Mouse (Mus musculus): Measurements from ENCODE around the gene Vgf.

The Vgf gene

GRCm38 (mm10) chr5:137026092-137026491 lies at the start of gene Vgf:
Vgf (plus strand) TSS chr5:137026392.
- no peak for ATAC-seq (ENCODE audit: low TSS enrichment)

- ATAC-seq (ENCODE audit: low TSS enrichment) = no peak
These were observed 48.4 kb upstream of the Vgf start for GRCm38 (mm10) chr5:136977769-136978168.

- no peak for ATAC-seq (ENCODE audit: low TSS enrichment)
These were observed 46.4 kb upstream of the Vgf start for GRCm38 (mm10) chr5:136979762-136980161.

- no peak for ATAC-seq (ENCODE audit: low TSS enrichment)
These were observed 45.2 kb upstream of the Vgf start for GRCm38 (mm10) chr5:136980974-136981373.

- ATAC-seq (ENCODE audit: low TSS enrichment) = no peak
These were observed 43.8 kb upstream of the Vgf start for GRCm38 (mm10) chr5:136982338-136982930.

- no peak for ATAC-seq (ENCODE audit: low TSS enrichment)
These were observed 41.4 kb upstream of the Vgf start for GRCm38 (mm10) chr5:136984828-136985227.

GRCm38 (mm10) chr5:136986695-136987137 lies 39.5 kb upstream of the Vgf start, which contains the start of gene Plod3:
Plod3 (plus strand) TSS chr5:136987019.
- ATAC-seq (ENCODE audit: low TSS enrichment) = peak; percentile 92

- peak; percentile 51 for ATAC-seq (ENCODE audit: low TSS enrichment)
These were observed 38.9 kb upstream of the Vgf start for GRCm38 (mm10) chr5:136987138-136987933.

GRCm38 (mm10) chr5:136987934-136988271 lies 38.3 kb upstream of the Vgf start, which contains the start of gene Znhit1:
Znhit1 (minus strand) TSS chr5:136988021.
- ATAC-seq (ENCODE audit: low TSS enrichment) = no peak

GRCm38 (mm10) chr5:136988420-136988819 lies 37.8 kb upstream of the Vgf start:
- no peak for ATAC-seq (ENCODE audit: low TSS enrichment)

- no peak for ATAC-seq (ENCODE audit: low TSS enrichment)
These were observed 36.4 kb upstream of the Vgf start for GRCm38 (mm10) chr5:136989801-136990200.

GRCm38 (mm10) chr5:136999449-136999848 lies 26.7 kb upstream of the Vgf start:
- ATAC-seq (ENCODE audit: low TSS enrichment) = no peak

GRCm38 (mm10) chr5:137000612-137001011 lies 25.6 kb upstream of the Vgf start:
- ATAC-seq (ENCODE audit: low TSS enrichment) = no peak

GRCm38 (mm10) chr5:137007276-137007675 lies 18.9 kb upstream of the Vgf start:
- ATAC-seq (ENCODE audit: low TSS enrichment) = no peak

GRCm38 (mm10) chr5:137009988-137010387 lies 16.2 kb upstream of the Vgf start:
- no peak; the same call in 1 of the 2 replicates for ATAC-seq (ENCODE audit: low TSS enrichment)

- no peak for ATAC-seq (ENCODE audit: low TSS enrichment)
These were observed 13.7 kb upstream of the Vgf start for GRCm38 (mm10) chr5:137012401-137012950.

GRCm38 (mm10) chr5:137015913-137016312 lies 10.3 kb upstream of the Vgf start:
- no peak for ATAC-seq (ENCODE audit: low TSS enrichment)

GRCm38 (mm10) chr5:137024318-137024717 lies 1.9 kb upstream of the Vgf start:
- no peak for ATAC-seq (ENCODE audit: low TSS enrichment)

- ATAC-seq (ENCODE audit: low TSS enrichment) = peak; percentile 45
These were observed 1.1 kb upstream of the Vgf start for GRCm38 (mm10) chr5:137025132-137025531.

GRCm38 (mm10) chr5:137028561-137029272 lies 2.5 kb downstream of the Vgf start:
- no peak for ATAC-seq (ENCODE audit: low TSS enrichment)

GRCm38 (mm10) chr5:137029273-137029585 lies 3.0 kb downstream of the Vgf start:
- no peak for ATAC-seq (ENCODE audit: low TSS enrichment)

- peak; percentile 61 for ATAC-seq (ENCODE audit: low TSS enrichment)
These were observed 3.6 kb downstream of the Vgf start for GRCm38 (mm10) chr5:137029643-137030415.
